Mouse (Mus musculus) adrenal gland, postnatal 25 days (tissue): Measurements from ENCODE around the gene Rasgrf1. TPM values are rescaled to one million over a fixed set of nuclear protein-coding genes. Genes with fewer than 3 reads are reported as not detected.

Experiments
- DNase-seq: peaks from one replicate; pipeline ENCODE4 v3.0.0; 2021; ENCODE audit warnings: mixed read lengths
- total RNA-seq: library from RNA; stranded (reverse); gene quantifications from 2 replicates; pipeline ENCODE4 v1.2.3, GENCODE M21; 2021

Gene Rasgrf1
- total RNA-seq, 1 experiment from 2014 or later, result 15.4 TPM

DNA sequence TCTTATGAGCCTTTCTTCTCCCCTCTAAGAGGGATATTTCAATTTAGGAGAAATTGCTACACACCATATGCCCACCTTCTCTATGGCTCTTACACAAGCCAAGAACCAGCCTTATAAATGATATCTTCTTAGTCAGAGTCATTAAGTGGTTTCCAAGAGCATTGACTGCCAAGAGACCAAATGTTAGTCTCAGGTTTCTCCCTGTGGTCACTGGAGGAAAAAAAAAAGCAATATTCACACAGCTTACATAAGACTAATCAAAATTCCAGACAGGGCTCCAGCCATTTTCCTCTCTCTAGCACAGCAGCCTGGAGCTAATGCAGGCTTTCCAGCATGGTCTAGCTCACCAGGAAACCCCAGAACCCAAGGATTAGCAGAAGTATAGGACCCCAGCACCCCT is 3.1 kb upstream of the Rasgrf1 start:
- DNase-seq, result no peak

GRCm38 (mm10) chr9:89907941-89908340 is 1.8 kb upstream of the Rasgrf1 start:
- DNase-seq, result no peak

DNA sequence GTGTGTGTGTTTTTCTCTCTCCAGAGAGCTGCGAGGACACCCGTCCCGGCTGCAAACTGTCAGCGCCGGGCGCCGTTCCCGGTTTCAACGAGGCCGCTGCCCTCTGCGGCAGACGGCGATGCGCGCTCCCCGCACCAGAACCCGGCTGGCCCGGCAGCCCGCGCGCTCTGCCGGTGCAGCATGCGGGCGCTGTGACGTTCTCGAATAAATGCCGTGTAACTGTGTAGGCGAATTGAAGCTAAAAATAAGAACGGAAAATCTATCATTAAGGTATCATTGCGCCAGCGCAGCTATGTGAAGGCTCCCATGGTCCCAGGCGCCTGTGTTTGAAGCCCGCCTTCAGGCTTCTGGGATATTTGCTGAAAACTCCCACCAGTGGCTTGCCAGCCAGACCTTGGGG is 1.1 kb upstream of the Rasgrf1 start:
- peak; percentile 66 for DNase-seq

GRCm38 (mm10) chr9:89910011-89910400 is 298 bp downstream of the Rasgrf1 start:
- no peak for DNase-seq

- DNase-seq, result peak; percentile 34
Observed at GRCm38 (mm10) chr9:89910741-89911444, 1.2 kb downstream of the Rasgrf1 start.

GRCm38 (mm10) chr9:89911891-89912549 is 2.3 kb downstream of the Rasgrf1 start:
- no peak for DNase-seq

- DNase-seq, result no peak
Observed at GRCm38 (mm10) chr9:89913135-89913534, 3.4 kb downstream of the Rasgrf1 start.

DNA sequence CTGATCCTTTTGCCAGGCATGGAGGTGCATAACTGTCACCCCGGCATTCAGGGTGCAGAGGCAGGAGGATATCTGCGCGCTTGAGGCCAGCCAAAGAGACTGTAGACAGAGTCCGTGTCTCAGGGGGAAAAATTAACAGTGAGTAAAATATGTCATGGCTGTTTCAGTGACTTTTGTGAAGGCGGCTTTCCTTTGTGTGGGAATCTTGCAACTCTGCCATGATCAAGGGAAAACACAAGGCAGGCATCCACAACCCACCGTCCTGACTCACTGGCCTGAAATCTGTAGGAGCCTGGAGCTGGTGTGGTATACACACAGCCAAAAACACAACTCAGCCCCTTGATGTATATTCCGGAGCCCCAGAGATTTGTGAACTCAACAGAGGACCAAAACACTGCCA is 6.8 kb downstream of the Rasgrf1 start:
- no peak for DNase-seq

- DNase-seq, result no peak
Observed at GRCm38 (mm10) chr9:89917431-89917830, 7.7 kb downstream of the Rasgrf1 start.

- no peak for DNase-seq
Observed at GRCm38 (mm10) chr9:89918832-89919231, 9.1 kb downstream of the Rasgrf1 start.

- DNase-seq, result no peak
Observed at GRCm38 (mm10) chr9:89921121-89921520, 11.4 kb downstream of the Rasgrf1 start.

DNA sequence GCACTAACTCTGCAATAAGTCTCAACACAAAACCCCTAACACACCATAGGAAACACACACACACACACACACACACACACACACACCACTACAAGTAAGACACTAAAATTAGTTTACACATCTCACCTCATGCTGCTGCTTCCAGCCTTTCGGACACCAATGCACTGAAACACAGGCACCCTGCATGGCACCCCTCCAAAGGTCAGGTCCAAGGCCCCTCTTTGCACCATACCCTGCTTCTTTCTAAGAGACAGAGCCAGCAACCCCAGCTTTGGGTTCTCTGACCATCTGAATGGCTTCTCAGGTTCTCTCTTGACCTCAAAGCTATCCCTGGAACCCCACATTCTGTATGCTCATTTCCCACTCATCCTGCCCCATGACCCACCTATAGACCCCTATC is 13.0 kb downstream of the Rasgrf1 start:
- DNase-seq, result no peak

DNA sequence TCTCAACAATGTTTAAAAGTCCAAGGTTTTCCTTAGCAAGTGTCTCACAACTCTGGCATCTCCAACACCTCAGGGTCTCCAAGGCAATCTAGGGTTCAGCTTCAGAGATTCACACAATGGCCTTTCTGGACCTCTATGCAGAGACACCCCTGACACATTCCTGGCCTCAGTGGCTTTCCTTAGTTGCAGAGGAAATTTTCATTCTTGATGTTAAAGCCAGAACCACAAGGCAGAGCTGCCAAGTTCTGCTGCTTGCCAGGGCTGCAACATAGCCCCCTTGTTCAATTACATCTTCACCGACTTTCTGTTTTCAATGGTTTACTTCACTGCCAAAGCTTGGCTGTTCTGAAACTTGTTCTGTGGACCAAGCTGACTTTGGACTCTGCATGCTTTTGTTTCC is 15.1 kb downstream of the Rasgrf1 start:
- no peak for DNase-seq

DNA sequence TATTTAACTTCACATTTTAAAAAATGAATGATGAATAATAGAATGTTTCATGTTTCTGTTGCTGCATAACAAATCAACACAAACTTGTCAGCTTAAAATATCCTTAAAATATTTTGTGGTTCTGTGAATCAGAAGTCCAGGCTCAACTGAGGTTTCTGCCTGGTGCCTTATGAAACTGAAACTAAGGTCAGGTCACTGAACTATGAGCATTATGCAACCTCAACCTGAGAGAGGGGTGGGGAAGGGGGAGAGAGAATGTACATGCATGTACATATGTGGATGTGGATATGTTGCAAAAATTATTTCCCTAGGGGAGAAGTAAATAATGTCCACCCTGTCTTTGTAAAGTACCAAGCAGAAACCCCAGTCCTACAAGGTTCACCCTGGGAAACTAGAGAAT is 18.8 kb downstream of the Rasgrf1 start:
- no peak for DNase-seq

- no peak for DNase-seq
Observed at GRCm38 (mm10) chr9:89940428-89940827, 30.7 kb downstream of the Rasgrf1 start.

DNA sequence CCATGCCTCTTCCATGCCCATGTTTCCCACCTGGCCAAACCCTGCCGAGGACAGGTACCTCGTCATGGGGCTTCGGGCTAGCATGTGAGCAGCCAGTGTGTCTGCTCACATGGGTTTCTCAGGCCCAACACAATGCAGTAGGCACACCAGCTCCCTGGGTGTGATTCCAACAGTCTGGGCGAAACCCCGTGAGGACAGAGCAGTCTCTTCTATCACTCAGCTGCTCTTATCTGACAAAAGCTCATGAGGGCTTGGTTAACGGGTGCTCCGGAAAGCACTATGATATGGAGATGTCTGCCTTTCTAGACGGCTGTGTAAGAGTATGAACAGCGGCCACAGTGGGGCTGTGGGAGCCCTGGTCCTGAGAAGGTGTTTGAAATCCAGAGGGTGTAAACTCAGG is 37.1 kb downstream of the Rasgrf1 start:
- DNase-seq, result no peak

DNA sequence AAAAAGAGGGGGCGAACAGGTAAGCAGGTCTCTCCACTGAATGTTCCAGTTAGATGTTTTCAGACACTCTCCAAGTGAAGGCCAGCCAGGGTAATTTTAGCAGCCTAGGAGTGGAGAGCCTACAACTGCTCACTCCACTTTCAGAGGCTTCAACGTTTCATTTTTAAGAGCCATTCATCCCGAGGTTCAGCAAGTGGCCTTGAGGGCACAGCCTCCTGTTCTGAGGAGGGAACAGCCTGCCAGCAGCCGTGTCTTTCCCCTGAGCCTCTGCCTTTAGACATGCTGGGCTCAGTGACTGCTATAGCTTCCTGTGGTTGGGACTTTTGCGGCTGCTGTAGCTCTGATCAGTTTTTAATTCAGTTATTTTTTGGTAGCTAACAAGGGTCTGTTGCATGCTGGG is 38.9 kb downstream of the Rasgrf1 start:
- DNase-seq, result peak; percentile 17

DNA sequence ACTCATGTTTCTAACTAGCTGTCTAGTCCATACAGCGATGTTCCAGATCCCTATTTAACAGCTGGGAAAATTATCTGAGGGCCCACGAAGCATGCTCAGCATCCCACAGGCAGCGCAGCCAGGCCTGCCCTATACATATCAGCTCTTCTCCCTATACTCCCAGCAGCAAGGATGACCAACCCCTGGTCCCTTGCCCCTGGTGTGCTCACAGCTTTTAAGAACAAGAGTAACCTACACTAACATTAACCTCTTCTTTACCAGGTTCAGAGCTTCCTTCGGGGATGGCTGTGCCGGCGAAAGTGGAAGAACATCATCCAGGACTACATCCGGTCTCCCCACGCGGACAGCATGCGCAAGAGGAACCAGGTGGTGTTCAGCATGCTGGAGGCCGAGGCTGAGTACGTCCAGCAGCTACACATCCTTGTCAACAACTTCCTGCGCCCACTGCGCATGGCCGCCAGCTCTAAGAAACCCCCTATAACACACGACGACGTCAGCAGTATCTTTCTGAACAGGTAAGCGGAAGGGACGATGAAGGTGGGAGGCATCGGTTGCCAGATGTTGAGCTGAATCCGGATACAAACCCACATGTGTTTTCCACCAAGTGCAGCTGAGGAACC is 44.0 kb downstream of the Rasgrf1 start:
- DNase-seq, result no peak

- no peak for DNase-seq
Observed at GRCm38 (mm10) chr9:89954860-89955479, 45.3 kb downstream of the Rasgrf1 start.

- DNase-seq, result no peak
Observed at GRCm38 (mm10) chr9:89958959-89959358, 49.3 kb downstream of the Rasgrf1 start.

DNA sequence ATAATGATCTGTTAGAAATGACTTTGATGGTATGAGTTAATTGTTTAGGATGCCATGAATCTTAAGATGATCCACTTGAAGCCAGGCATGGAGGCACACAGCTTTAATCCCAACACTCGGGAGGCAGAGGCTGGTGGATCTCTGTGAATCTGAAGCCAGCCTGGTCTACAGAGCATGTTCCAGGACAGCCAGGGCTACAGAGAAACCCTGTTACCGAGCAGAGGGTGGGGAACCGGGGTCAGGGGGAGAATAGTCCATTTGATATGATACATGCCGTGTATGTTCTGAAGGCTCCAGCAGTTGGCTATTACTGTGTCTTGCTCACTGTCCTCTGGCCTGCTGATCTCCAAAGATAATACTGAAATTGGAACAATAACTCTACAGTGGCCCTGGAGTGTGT is 54.4 kb downstream of the Rasgrf1 start:
- DNase-seq, result no peak

DNA sequence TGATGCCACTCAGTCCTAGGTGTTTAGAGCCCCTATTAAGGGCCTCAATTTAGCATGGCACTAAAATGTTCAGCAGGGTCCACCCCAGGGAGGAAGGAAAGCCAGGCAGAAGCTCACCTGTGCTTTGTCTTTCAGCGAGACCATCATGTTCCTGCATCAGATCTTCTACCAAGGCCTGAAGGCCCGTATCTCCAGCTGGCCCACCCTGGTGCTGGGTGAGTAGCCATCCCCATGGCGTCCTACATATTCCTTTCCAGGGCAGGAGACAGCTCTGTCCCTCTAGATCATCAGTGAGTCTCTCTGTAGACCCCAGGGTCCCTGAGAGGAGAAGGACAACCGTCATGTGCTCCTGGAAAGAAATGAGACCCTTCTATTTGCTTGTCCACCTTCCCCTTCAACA is 58.0 kb downstream of the Rasgrf1 start:
- no peak for DNase-seq

- no peak for DNase-seq
Observed at GRCm38 (mm10) chr9:89968836-89969450, 59.2 kb downstream of the Rasgrf1 start.
